Mouse (Mus musculus) gastrocnemius, adult 2 months (tissue): ENCODE data around the gene Ormdl2. TPM values are rescaled to one million over a fixed set of nuclear protein-coding genes. Genes with fewer than 3 reads are reported as not detected.
"Not testable (repeated sequence)": the region's sequence is repeated elsewhere in the genome, so short reads cannot be mapped to it uniquely, and the experiment has no call there.

ENCODE experiments used
- DNase-seq: peaks from one replicate; pipeline ENCODE4 v3.0.0; 2022
- H3K27ac ChIP-seq: fragments of 200-600 bp; 2 replicates; pipeline ENCODE4 v1.8.1; 2022; ENCODE audit warnings: mild to moderate bottlenecking
- H3K4me3 ChIP-seq: fragments of 200-600 bp; 2 replicates; pipeline ENCODE4 v1.8.1; 2022; ENCODE audit warnings: mild to moderate bottlenecking, moderate library complexity
- CTCF ChIP-seq: fragments of 200-600 bp; IDR thresholded peaks from 2 replicates; pipeline ENCODE4 v1.8.1; 2022; ENCODE audit warnings: antibody characterized with exemption, mild to moderate bottlenecking, moderate library complexity
- intact Hi-C: fragments of 180-260 bp; cut with DNase I; formaldehyde crosslinking; loops from one replicate; pipeline ENCODE4 v1.15.1; 2025
- total RNA-seq, 2 experiments: library from RNA; stranded (reverse); gene quantifications; 2 replicates each; pipeline ENCODE4 v1.2.3; 2021

Gene Ormdl2
- total RNA-seq, 2 experiments from 2014 or later, result 3.5 to 4.5 TPM

DNA sequence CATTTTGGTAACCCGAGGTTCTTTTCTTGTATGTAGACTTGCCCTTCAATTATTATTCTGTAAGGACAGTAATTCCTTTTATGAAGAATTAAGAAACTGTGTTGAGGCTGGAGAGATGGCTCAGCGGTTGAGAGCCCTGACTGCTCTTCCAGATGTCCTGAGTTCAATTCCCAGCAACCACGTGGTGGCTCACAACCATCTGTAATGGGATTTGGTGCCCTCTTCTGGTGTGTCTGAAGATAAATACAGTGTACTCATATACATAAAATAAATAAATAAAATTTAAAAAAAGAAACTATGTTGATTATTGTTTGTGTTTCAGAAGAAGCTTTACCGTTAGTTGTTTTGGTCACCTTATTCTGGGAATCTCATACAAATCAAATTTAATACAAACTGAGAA is 1.6 kb upstream of the Ormdl2 start:
- DNase-seq, intact Hi-C loops, H3K27ac ChIP-seq: not testable (repeated sequence)
- H3K4me3 ChIP-seq, result peak overlapping the region; percentile 99
- TF ChIP-seq CTCF, result peak; percentile 23; the same call in 1 of the 2 replicates

DNA sequence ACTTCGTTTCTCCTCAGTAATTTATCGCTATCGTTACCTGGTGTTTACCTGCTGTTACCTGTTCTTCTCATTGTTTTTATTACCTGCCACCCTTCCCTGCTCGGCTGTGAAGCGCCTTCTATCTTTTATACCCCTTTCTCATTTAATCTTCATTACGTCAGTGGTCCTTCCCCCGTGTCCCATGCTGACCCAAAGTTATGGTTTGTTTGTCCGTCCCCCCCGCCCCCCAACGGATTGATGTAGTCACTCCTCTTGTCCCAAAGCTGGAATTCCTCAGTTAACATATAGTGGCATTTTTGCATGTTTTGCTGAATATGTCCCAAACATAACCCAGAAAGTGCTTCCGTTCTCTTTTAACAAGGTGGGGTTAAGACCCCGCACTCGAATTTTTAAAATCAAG is 690 bp upstream of the Ormdl2 start:
- Histone ChIP-seq H3K4me3 (peak overlapping the region; percentile 99), H3K27ac (peak overlapping the region; percentile 96)
- no peak for DNase-seq
- intact Hi-C loops, result no loop called here
- no peak for TF ChIP-seq CTCF

DNA sequence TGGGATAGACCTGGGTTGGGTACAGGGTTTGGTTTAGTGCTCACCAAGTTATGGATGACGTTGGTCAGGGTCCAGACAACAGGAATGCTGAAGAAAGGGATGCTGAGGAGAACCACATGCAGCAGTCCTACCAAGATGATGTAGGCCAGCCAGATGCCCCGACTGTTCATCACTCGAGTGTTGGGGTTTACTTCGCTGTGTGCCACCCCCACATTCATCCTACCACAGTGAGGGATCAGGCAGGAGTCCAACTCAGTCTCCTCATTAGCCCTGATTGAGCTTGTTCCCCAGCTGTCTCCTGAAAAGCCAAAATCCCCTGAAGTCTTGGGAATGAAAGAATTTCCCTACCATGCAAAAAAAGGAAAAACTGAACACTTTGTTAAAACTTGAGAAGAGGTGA is 1.2 kb downstream of the Ormdl2 start:
- TF ChIP-seq CTCF, result no peak
- no peak overlapping the region for H3K4me3 ChIP-seq
- intact Hi-C loops, result no loop called here
- DNase-seq, result no peak
- no peak overlapping the region for H3K27ac ChIP-seq

DNA sequence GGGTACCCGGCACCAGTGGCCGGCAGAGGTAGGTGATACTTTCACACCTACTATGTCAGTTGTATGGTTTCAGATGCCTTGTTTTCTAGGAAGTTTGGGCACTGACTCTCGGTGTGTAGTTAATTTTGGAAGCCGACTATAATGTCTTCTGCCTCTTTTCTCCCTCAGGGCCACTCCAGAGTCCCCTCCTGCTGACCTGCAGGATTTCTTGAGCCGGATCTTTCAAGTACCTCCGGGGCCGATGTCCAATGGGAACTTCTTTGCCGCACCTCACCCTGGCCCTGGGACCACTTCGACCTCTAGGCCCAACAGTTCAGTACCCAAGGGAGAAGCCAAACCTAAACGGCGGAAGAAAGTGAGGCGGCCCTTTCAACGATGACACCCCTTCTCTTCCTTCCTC is 4.4 kb downstream of the Ormdl2 start, which contains the start of gene Sarnp:
Gene Sarnp (plus strand): TSS at position 301 of the 400 bp plus-strand sequence.
- DNase-seq, result no peak
- no peak within 1 kb of the TSS for H3K27ac ChIP-seq
- TF ChIP-seq CTCF, result no peak
- intact Hi-C loops, result no loop called here
- H3K4me3 ChIP-seq, result no peak within 1 kb of the TSS

DNA sequence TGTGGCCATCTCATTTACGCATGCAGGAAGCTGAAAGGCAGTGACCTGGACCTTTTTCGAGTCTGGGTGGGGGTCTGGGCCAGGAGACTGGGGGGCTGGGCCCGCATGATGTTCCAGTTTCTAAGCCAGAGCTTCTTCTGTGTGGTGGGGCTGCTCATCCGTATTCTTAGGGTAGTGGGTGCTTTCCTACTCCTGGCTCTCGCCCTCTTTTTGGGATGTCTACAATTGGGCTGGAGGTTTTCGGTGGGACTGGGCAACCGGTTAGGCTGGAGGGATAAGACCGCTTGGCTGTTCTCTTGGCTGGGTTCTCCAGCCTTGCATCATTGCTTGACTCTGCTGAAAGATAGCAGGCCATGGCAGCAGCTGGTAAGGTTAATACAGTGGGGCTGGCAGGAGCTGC is 14.4 kb downstream of the Ormdl2 start:
- no peak for TF ChIP-seq CTCF
- intact Hi-C loops, result loop anchor here (10.0 kb wide), 1 partner anchor 182 kb away; the partner anchor contains the start of gene Rps26
- no peak for DNase-seq
- H3K4me3 ChIP-seq, result peak overlapping the region; percentile 92
- peak overlapping the region; percentile 94; the same call in 1 of the 2 replicates for H3K27ac ChIP-seq

DNA sequence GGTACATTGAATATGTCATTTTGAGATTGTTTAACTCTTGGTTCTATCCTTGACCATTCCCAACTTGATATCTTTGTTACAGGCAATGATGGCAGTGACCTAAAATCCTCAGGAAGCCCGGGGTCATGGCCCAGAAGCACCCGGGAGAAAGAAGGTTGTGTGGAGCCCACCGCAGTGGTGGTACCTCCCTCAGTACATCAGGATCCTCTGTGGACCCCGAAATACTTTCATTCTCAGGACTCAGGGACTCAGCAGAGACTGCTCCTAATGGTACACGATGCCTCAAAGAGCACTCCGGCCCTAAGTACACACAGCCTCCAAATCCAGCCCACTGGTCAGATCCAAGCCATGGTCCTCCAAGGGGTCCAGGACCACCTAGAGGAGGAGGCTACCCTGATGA is 15.4 kb downstream of the Ormdl2 start:
- H3K4me3 ChIP-seq, result peak overlapping the region; percentile 92
- TF ChIP-seq CTCF, result no peak
- no peak for DNase-seq
- intact Hi-C loops, result loop anchor here (10.0 kb wide), 1 partner anchor 181 kb away; the partner anchor contains the start of gene Rps26
- H3K27ac ChIP-seq, result peak overlapping the region; percentile 94

DNA sequence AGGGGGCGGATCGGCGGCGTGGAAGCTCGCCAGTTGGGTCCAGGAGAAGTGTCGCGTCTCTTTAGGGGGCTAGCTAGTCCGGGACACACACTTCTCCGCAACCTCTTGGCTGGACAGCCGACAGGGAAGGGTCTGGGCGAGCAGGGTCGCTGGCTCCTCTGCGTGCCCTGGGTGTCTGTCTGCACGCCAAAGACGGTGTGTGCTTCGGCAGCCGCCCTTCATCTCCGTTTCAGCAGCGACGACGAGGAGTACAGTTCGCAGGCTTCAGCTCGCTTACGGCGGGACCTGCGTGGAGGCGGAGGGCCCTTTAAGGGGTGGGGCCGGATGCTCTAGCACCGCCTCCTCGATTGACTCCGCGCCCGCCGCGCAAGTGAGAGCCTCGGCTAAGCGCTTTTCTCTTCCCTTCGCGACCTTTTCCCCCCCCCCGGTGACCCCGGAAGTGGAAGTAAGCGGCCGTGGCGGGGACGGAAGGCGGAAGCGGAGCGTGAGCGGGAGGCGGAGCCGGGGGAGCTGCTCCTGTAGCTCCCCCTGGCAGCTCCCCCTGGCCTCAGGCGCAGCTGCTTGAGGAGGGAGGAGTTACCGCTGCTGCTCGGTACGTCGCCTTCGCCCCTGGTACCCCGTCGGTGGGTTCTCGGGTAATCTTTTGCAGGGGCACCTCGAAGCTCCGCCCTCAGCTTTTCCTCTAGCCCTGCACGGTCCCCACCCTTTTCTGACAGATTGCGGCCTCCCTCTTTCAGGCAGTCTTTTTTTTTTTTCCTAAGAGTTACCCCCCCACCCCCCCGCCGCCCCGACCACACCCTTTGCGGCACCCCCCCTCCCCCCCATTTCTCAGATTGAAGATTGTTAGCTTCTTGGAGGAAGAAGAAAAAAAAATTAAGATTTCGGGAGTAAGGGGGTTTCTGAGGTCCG is 16.1 kb downstream of the Ormdl2 start:
- intact Hi-C loops, result loop anchor here (2.0 to 10.0 kb wide), 2 partner anchors 57 to 181 kb away; partner anchors contain the start of gene Rps26
- TF ChIP-seq CTCF, result peak; percentile 44; the same call in 1 of the 2 replicates
- Histone ChIP-seq H3K4me3 (peak overlapping the region; percentile 92), H3K27ac (peak overlapping the region; percentile 94)
- DNase-seq, result peak; percentile 98

DNA sequence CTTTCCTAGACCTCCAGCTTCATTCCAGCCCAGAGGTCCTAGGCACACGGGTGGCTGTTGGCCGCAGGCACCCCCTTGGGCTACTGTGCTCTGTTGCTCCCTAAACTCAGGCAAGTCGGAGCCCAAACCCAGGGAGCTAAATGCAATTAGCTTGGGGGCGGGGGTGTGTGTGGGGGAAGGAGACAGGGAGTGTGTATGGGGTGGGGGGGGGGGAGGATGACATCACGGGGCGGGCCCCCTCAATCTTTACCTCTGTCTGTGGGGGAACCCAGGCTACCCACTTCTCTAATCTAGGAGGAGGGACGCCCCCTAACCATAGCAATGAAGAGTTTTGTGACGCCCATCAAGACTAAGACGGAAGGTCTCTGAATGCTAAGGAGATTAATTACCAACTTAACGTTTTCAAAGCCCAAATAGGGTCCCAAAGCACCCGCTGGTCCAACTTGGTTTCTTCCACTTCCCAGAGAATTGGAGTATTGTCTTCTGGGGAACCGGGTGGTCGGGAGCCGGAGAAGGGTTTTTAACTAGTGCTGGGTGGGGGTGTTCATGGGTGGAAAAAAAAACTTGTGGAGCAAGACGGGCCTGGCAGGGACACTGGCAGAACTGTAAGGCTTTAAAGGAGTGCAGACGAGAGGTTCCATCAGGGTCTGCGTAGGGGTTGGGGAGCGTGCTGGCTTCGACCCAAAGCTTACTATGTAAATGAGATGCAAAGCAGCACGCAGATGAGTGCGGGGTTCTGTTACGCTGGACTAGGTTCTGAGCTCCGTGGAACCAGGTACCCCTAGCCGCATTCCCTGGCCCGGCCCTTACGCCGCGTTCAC is 17.0 kb downstream of the Ormdl2 start, which contains the start of gene Tmem198b:
Gene Tmem198b (minus strand): TSS at position 100 of the 821 bp plus-strand sequence.
- TF ChIP-seq CTCF, result no peak
- H3K4me3 ChIP-seq, result peak within 1 kb of the TSS; percentile 92
- peak; percentile 64 for DNase-seq
- intact Hi-C loops, result loop anchor here (2.0 to 10.0 kb wide), 2 partner anchors 56 to 180 kb away; partner anchors contain the start of gene Rps26
- H3K27ac ChIP-seq, result peak within 1 kb of the TSS; percentile 94

DNA sequence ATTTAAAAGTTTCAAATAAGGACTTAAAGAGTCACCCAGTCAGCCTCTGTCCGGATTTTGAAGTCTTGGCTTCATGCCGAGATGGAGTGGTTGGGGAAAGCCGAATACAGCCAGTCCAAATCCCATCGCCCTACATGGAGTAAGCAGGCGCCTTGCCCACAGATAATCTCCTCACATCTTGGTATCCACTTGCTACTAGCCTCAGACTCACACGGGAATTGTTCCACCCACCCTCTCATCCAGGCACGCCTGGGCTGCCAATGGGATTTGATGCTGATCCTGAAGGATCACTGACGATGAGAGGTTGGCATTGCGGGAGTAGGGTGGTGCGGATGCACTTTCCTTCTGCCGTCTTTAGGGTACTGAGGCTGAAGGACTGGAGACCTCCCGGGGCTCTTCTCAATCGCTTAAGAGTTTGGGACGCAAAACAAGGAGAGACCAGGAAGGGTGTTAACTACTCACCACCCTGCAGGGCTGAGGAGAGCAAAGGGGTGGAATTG is 17.6 kb downstream of the Ormdl2 start, which contains the start of gene Dnajc14:
Gene Dnajc14 (plus strand): TSS at position 292 of the 500 bp plus-strand sequence.
- H3K27ac ChIP-seq, result peak within 1 kb of the TSS; percentile 94
- peak; percentile 71 for DNase-seq
- H3K4me3 ChIP-seq, result peak within 1 kb of the TSS; percentile 92
- intact Hi-C loops, result loop anchor here (2.0 to 10.0 kb wide), 2 partner anchors 55 to 179 kb away; partner anchors contain the start of gene Rps26
- no peak for TF ChIP-seq CTCF

DNA sequence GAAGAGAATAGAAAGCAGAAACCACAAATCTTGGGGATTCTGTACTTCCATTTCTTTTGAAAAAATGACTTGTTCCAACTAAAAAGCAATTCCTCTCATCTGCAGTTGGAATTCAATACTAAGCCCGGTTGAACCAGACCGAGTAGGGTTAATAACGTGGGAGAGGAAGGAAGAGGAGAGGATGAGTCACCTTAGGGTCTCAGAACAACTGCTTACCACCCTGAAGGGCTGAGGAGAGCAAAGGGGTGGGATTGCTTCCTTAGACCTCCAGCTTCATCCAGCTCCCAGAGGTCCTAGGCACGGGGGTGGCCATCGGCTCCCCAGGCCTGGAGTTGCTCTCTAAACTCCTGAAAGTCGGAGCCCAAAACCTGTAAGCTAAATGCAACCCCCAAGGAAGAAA is 18.1 kb downstream of the Ormdl2 start:
- Histone ChIP-seq H3K27ac (peak overlapping the region; percentile 94), H3K4me3 (peak overlapping the region; percentile 92)
- no peak for TF ChIP-seq CTCF
- intact Hi-C loops, result loop anchor here (10.0 kb wide), 1 partner anchor 179 kb away; the partner anchor contains the start of gene Rps26
- DNase-seq, result no peak

DNA sequence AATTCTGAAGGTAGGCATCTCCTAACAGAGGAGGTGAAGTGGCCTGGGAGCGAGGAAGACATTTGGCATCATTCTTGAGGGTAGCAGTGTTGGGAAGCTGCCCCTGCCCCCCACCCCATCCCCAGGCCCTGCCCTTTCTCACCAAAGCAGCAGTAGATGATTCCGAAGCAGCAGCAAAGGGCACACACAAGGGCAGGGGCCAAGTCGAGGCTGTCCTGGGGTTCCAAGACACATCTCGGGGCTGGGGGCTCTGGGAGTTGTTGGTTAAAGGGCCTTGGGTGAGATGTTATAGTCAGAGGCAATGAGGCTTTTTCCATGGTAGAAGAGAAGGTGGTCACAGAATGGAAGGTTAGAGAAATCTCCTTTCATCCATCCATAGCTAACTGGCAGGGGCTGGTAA is 18.5 kb downstream of the Ormdl2 start:
- no peak for TF ChIP-seq CTCF
- peak overlapping the region; percentile 94 for H3K27ac ChIP-seq
- peak overlapping the region; percentile 92 for H3K4me3 ChIP-seq
- intact Hi-C loops, result loop anchor here (10.0 kb wide), 1 partner anchor 178 kb away; the partner anchor contains the start of gene Rps26
- DNase-seq, result no peak

DNA sequence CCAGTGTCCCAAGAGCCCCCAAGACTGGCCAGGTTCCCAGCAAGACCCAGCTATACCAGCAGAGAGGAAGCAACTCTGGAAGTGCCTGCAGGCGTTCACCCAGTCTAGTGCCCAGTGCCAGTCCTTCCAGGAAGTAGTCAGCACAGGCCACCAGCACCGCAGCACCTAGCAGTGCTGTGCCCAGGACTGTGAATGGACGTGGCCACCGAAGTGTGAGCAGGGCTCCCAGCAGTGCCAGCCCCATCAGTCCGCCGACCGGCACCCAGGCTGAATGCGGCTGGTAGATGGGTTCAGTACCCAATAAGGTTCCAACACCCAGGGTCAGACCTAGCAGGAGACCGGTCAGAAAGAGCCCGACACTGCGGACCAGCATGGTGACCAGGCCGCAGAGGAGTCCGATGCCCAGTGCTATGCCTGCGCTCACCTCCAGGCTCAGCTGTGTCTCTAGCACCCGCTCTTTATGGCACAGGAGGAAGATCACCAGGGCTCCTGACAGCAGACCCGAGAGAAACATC is 19.4 kb downstream of the Ormdl2 start:
- no peak overlapping the region for H3K4me3 ChIP-seq

More for the DNA sequence above, 19.4 kb downstream of the Ormdl2 start:
- no peak for TF ChIP-seq CTCF
- no peak for DNase-seq
- H3K27ac ChIP-seq, result no peak overlapping the region
- intact Hi-C loops, result loop anchor here (10.0 kb wide), 1 partner anchor 177 kb away; the partner anchor contains the start of gene Rps26
